Mouse (Mus musculus) gastrocnemius, postnatal 4 days (tissue): ENCODE measurements around the gene Pde4b. TPM values are rescaled to one million over a fixed set of nuclear protein-coding genes. Genes with fewer than 3 reads are reported as not detected.
"Not testable (repeated sequence)": the region's sequence is repeated elsewhere in the genome, so short reads cannot be mapped to it uniquely, and the experiment has no call there.

Experiments used
- DNase-seq, 2 experiments: peaks; one replicate each; pipeline ENCODE4 v3.0.0; 2021 to 2022; ENCODE audit warnings: low spot score in 2 of 2, mixed read lengths in 2 of 2
- long read RNA-seq, 2 experiments: library from polyadenylated mRNA; stranded (forward); transcript quantifications; one replicate each; pipeline ENCODE4 v2.0.0; 2021
- total RNA-seq, 2 experiments: library from RNA; stranded (reverse); gene quantifications; 2 replicates each; pipeline ENCODE4 v1.2.3; 2021

The Pde4b gene
- total RNA-seq = 10 to 100 TPM; 40.0 to 51.2 TPM
- long read RNA-seq, experiment 1, transcript Pde4b-203 (10 exons, 2,756 nt) = major isoform, 55 of 65 reads
- long read RNA-seq, experiment 1, partial matches to known transcripts = 0 of 65 reads
- long read RNA-seq, experiment 1, other reads (novel, unspliced or antisense) = 9 of 65 reads
- long read RNA-seq, experiment 2, transcript Pde4b-203 (10 exons, 2,756 nt) = major isoform, 47 of 67 reads
- long read RNA-seq, experiment 2, transcript Pde4b-202 (10 exons, 2,465 nt) = minor isoform, 9 of 67 reads
- long read RNA-seq, experiment 2, partial matches to known transcripts = 6 of 67 reads
- long read RNA-seq, experiment 2, other reads (novel, unspliced or antisense) = 5 of 67 reads

- DNase-seq = no peak
Measured at GRCm38 (mm10) chr4:102087091-102087565, at the start of gene Pde4b. Gene Pde4b, plus strand, starts transcription at chr4:102087543.

DNA sequence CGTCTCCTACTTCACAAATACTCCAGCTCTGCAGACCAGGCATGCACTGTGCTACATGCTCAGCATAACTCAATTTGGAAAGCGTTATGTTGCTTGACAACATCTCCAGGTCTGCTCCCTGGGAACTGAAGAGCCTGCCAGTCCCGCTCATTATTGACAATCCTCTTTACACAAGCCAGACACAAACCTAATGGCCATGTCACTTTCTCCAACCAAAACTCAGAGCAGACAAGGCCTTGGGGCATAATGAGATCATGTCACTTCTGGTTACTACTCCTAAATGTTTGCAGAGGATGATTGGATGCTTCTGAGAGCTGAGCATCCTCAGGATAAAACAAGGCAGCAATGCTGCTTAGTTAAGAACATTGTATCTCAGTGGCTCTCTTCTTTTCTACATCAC lies 47.2 kb upstream of the Pde4b start:
- DNase-seq = no peak

- no peak for DNase-seq
Measured at GRCm38 (mm10) chr4:102045183-102046140, 41.9 kb upstream of the Pde4b start.

- DNase-seq = not testable (repeated sequence)
Measured at GRCm38 (mm10) chr4:102049368-102049767, 38.0 kb upstream of the Pde4b start.

- no peak for DNase-seq
Measured at GRCm38 (mm10) chr4:102061322-102061721, 26.0 kb upstream of the Pde4b start.

- no peak for DNase-seq
Measured at GRCm38 (mm10) chr4:102069314-102069713, 18.0 kb upstream of the Pde4b start.

DNA sequence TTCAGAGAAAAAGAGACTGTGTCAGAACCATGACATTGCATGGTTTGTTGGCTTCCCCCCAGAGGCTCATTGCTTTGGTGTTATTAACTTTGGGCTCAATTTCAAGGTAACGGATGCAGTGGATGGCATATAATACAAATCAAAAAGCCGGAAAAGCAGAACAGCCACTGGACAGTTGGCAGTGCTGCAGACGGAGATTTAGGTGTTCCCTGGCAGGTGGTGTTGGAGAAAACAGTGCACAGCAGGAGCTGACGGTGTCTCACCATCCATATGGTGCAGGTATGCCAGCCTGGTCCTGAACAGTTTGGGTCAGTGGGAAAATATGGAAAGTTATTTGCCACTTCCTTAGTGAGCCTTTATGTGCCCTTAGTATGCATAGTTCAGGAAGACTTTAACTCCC lies 1.0 kb upstream of the Pde4b start:
- DNase-seq = no peak

GRCm38 (mm10) chr4:102087566-102088234 lies 357 bp downstream of the Pde4b start:
- DNase-seq = peak; percentile 16 to 20

- no peak for DNase-seq
Measured at GRCm38 (mm10) chr4:102088235-102088867, 1.0 kb downstream of the Pde4b start.

- DNase-seq = no peak
Measured at GRCm38 (mm10) chr4:102095851-102096250, 8.5 kb downstream of the Pde4b start.

DNA sequence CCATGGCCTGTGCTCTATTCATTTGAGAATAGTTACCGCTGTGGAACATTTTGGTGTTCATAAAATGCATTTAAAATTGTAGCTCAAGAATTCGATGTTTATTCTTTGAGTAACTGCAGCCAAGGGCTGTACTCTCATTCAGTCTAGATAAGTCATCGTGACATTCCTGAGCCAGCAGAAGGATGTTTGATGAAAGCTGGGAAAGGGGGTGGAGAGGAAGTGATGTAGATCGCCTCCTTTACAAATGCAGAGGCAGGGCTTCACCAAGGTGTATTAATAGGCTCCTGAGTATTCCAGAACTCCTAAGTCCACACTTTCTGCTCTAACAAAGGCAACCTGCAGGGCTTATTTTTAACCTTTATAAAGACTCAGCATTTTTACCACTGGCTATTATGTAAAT lies 14.9 kb downstream of the Pde4b start:
- DNase-seq = no peak

GRCm38 (mm10) chr4:102104534-102105014 lies 17.2 kb downstream of the Pde4b start:
- no peak for DNase-seq

DNA sequence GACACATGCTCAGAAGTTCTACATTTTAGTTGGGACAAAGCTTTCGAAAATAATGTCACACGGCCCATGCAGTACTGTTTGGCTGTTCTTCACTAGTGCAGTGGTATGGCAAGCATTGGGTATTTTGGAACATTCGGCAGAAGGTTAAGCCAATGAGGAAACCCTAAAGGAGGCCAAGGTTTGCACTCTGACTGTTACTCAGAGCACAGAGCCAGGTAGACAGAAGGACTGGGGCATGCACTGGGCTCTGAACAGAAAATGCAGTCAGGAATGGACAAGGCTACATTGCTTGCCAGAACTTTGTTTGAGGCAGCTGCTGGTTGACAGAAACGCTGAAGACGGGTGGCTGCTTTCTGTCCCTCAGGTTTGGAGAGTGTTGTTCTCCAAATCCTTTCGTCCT lies 19.4 kb downstream of the Pde4b start:
- no peak for DNase-seq

DNA sequence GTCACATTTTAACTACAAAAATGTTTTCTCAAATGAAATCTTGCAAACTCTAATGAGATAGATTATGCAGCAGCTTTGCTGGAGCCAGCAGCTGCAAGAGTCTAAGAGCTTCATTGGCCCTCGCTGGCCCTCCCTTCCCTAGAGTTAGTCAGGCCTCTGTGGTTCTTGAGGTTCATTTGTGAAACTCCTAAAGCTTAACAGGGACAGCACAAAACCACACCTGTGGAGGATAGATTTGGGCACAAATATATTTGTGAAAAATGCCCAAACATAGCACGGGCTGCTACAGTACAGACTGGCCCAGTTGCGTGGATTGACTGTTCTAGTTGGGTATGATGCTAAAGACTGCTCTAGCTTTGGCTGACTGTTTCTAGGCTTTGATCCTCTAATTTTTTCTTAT lies 32.1 kb downstream of the Pde4b start:
- DNase-seq = no peak

DNA sequence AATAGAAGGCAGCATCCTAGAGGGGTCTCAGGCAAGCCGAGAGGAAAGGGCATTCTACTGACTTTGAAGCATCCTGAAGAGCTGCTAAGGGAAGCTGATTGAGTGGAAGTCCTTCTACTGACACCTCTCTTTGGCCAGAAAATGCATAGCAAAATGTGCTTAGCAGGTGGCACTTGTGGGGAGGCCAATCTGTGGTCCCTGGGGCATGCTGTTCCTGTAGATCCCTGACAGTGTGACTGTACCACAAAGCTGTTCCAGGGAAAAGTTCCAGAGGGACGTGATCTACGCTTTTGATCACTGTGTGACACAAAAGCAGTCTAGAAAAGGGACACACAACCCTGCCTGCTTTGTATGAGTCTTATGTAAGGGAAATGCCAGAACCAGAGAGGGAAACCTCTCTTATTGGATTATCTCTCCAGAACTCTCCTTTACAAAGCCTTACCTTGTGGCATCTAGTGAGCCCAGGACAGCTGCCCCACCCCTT lies 49.1 kb downstream of the Pde4b start:
- DNase-seq = no peak

GRCm38 (mm10) chr4:102138346-102138745 lies 51.0 kb downstream of the Pde4b start:
- no peak for DNase-seq

DNA sequence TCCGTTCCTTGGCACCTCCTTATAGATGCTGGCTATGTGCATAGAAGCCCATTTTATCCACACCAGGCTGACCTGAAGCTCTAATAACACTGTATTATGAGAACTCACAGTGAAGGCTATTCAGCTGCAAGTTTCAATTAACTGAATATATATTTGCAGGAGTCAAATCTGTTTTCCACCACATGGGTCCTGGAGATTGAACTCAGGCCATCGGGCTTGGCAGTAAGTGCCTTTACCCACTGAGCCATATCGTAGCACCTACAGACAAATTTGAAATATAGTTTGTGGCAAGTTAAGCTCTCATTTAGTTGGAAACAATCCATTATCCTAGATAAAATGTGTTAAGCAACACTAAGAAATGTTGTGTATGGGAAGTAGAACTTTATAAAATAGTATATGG lies 53.9 kb downstream of the Pde4b start:
- no peak for DNase-seq

GRCm38 (mm10) chr4:102148766-102149165 lies 61.4 kb downstream of the Pde4b start:
- DNase-seq = no peak

DNA sequence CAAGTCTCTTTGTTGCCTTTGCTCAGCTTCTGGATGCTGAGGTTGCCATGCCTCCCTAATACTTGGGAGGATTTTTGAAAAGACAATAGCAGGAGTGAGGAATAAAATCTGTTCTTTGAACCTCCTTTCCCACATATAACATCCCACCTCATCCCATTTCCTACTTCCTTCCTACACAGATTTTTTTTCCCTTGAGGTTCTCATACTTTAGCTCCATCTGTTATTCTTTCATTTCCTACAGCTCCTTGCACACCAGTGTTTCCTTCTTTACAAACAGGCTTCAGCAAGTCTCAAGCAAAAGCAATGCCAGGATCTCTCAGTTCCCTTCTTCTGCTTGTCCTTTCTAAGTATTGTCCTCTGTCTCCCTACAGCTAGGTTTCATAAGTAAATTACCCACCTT lies 71.8 kb downstream of the Pde4b start:
- no peak for DNase-seq

- no peak for DNase-seq
Measured at GRCm38 (mm10) chr4:102171636-102172035, 84.3 kb downstream of the Pde4b start.
